Mouse (Mus musculus): ENCODE measurements at regions not wholly inside any gene's neighbourhood (a gene's known extent, or its start where the extent isn't known, plus 50 kb on each side); places are given as distances from the start of the nearest gene placed in this dataset.

DNA sequence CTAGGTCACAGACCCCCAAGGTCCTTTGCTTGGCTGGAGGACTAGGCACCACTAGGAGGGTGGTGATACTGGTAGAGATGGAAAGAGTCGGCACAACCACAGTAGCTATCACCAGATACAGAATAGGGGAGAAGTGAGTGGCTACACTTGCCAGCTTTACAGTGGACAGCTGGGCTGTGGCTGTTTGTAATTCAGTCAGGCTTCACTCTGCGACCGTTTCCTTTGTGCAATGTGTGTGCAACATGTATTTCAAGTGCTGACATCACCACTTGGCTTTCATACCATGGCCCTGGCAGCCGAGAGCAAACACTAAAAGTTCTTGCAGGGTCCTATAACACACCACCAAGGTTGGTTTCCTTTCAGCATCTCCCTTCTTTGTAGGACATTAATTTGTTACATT, 181.7 kb upstream of the Egln3 start:
- no peak for DNase-seq (ENCODE audit: low spot score in 2 of 2)

DNA sequence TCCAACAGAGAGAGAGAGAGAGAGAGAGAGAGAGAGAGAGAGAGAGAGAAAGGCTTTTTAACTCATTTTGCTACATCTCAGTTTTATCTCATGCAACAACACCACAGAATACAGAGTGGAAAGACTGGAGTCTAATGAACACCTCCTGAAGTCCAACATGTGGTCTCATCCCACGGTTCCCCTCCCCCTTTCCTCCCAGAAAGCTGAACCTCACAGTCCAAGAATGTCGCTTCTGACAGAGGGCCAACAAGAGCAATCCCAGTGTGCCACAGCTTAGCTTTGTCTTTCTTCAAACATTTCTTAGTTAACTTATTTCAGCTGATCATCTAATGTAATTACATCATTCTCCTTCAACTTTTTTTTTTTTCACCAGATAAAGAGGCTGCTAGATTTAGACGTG, 180.5 kb upstream of the Egln3 start:
- no peak for DNase-seq (ENCODE audit: low spot score in 2 of 2)

DNA sequence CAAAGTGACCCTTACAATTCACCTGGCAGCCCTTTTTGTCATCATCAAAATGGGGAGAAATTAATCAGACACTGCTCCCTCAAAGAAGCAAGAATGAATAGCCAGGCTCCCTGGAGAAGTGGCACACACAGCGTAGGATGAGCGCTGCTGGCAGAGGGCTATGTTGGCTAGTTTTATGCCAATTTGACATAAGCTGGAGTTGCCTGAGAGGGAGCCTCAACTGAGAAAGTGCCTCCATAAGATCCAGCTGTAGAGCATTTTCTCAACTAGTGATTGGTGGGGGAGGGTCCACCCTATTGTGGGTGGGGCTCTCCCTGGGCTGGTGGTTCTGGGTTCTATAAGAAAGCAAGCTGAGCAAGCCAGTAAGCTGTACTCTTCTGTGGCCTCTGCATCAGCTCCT, 179.3 kb upstream of the Egln3 start:
- no peak for DNase-seq (ENCODE audit: low spot score in 2 of 2)

DNA sequence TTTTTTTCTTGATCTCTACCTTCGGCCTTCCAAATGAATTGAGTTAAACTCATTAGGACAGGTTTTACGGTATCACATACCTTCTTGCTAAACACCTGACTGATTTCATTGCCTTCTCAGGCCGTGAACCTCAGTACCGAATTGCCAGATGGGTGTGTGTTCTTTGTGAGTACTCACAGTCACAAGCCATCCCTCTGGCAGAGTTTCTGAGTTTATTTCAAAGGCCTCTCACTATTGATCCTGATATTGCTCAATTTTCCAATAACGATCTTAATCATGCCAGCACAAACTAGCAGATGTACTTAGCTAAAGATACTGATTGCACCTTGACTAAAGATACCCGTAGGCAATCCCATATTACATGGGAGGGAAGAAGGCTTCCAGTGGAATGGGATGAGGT, 178.4 kb upstream of the Egln3 start:
- no peak for DNase-seq (ENCODE audit: low spot score in 2 of 2)

DNA sequence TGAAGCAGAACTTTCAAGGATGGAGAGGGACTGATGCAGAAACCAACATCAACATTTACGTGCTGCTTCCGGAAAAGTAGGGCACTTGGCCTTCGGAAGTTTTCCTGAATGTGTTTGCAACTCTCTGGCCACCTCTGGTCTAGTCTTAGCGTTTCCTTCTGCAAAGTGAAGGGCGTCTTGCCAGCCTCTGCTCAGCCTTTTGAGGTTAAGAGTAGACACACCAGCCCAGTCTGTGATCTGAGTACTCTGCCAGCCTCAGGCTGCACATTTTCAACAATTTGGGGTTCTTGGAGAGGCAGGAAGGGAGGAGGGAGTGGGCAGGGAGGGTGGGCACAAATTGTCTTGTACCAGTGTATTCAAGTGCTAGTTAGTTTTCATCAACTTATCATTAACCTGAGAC, 176.7 kb upstream of the Egln3 start:
- DNase-seq (ENCODE audit: low spot score in 2 of 2) = no peak

DNA sequence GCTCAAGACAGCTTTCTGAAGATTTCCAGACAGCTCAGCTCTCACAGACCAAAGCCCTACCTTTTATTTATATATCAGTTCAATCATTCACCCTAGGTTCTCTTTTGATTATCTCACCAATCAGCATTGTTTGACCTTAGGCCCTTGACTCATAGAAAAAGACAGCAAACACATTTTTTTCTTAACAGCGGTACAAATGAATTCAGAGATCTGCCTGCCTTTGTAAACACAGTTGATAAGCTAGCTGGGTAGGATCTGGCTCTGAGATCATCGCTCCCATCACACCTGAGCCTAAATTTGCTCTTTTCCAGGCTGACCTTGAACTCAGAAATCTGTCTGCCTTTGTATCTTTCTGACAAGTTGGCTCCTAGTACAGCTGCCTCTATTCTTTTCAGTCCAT, 174.9 kb upstream of the Egln3 start:
- DNase-seq (ENCODE audit: low spot score in 2 of 2) = no peak

DNA sequence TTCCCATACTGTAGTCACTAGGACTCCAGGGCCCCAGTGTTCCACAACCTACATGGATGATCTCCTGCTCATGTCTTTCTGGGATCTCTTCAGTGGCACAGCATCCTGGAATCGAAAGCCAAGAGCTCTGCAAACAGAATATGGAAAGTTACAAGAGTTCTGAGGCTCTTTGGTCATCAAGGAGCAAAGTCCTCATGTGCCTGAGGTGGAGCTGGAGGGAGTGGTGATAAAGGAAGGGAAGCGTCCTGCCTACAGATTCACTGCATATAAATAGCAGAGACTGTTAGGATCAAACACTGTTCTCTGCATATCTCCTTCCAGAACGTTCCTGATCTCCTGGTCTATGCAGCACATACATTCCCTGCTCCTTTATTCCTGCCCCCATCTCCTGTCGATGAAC, 170.4 kb upstream of the Egln3 start:
- no peak for DNase-seq (ENCODE audit: low spot score in 2 of 2)

DNA sequence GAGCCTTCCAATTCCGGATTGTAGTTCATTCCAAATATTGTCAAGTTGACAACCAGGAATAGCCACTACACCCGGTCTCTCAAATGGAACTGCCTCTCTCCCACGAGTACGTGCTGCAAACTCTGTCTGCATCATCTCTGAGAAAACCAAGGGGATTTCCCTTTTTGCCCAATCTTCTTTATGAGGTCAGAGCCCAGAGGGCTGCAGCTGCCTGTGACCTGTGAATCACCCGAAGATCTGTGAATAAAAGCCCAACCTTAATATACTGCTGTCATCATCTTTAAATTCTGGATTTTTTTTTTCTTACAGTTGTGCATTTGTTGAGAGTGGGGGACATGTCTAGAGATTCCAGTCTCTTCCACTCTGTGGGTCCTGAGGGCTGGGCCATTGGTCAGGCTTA, 165.6 kb upstream of the Egln3 start:
- no peak for DNase-seq (ENCODE audit: low spot score in 2 of 2)

DNA sequence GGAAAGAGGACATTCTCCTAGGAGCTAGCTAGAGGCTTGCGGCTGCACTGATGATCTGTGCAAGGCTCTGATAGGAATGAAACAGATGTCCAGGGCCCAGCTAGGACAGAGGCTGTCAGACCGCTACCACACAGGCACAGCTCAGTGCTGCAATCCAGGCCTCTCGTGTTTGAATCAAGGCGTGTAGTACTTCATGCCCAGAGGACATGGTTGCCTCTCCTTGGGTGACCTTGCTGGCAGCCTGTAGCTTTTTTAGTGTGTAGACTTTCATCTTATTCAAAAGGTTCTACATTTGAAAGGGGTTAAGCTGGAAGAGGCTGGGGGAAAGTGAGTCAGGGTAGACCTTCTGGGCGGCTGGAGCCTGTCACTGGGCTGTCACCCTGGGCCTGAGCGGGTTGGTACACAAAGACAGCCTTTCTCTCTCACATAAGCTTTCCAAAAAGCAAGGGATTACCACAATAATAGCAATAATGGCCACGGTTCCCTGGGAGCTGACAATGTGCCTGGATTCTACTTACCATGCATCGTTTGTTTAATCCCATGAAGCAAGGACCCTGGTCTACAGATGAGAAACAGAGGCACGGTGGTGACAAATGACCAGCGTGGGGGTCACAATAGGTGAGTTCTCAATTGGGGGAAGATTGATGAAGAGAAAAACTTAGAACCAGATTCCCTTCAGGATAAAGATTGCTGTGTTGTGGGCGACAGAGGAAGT, 160.9 kb upstream of the Egln3 start:
- no peak for DNase-seq (ENCODE audit: low spot score in 2 of 2)

DNA sequence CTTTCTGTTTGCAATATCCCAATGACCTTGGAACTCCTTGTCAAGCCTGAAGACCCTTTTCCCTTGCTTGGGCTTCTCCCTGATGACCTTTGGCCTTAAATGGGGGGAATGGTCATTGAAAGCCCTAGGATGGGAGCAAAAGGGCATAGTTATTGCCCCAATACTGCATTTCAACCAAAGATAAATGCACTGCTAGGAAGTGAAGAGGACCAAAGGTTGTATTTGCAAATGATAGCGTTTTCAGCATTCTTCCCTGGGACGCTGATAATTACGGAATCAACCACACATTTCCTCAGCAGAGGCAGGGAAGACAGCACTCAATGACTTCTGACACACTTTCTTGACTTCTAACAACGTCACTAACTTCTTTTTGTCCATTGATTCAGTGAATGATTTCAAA, 158.1 kb upstream of the Egln3 start:
- DNase-seq (ENCODE audit: low spot score in 2 of 2) = no peak

DNA sequence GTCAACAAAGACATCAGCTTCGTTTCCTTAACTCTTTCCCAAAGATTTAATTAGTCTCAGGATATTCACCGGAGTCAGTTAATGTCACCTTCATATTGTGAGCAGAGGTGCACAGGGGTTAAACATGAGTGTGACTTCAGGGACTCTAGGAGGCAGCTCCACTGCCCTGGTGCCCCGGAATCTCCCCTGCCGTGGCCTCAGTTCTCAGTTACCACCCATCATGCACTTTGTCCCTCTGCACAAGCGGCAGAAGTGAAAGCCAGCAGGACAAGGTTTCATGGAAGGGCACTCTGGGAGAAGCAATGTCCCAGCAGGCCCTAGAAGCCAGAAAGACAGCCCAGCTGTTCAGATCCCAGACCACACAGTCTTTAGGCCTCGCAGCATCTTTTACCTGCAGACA, 150.5 kb upstream of the Egln3 start:
- no peak for DNase-seq (ENCODE audit: low spot score in 2 of 2)

DNA sequence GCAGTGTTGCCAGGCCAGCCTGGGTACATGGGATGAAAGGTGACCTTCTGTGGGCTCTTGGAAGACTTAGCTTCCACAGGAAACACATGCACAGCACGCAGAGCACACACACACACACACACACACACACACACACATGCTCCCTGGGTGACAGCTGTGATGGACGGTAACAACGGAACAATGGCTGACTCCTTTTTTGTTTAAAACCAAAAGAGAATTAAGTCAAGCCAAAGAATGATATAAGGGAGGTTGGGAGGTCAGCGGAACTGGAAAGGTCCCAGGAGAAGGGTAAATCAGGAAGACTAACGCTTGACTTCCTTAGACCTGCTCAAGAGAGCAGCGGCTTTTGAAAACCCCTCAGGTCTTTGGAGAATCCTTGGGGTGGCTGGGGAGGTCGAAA, 150.0 kb upstream of the Egln3 start:
- DNase-seq (ENCODE audit: low spot score in 2 of 2) = no peak

DNA sequence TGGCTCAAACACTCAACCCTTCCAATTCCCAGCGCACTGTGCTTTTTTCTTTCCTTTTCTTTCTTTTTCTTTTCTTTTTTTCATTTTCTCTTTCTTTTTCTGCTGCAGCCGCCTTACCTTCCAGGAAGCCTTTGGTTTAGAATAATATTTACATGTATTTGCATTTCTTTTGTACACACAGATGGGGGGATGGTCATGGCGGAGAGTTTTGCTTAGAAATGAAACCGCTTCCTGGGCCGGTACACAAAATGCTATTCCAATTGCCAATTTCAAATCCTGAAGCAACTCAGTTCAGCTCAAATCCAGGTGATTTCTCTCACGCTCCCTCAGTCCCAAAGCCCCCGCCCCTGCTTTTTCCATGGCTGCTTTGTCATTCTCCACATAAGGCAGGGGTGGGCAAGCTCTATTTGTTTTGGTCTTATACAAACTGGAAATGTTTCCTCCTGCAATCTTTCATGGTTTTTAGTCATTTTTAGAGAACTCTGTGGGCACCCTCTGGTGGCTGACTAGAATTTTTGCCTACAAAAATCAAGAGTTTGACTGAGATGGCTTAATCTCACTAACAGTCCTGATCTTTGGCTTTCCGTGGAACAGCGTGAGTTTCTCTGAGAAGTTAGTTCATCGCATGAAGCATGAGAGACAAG, 149.4 kb upstream of the Egln3 start:
- DNase-seq (ENCODE audit: low spot score in 2 of 2) = no peak

DNA sequence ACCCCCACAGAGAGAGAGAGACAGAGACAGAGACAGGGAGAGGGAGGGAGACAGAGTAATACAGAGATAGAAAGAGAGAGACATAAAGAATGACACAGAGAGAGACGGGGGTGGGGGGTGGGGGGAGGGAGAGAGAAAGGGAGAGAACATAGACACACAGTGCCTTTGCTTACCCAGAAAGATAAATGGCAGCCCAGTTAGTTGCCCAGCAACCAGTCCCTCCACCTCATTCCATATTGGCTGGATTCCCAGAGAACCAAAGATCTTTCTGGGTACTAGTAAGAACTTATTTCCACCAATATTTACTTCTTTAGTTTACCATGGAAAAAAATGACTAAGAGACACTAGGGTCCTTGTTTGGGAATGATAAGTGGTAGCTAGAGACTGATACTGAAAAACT, 146.6 kb upstream of the Egln3 start:
- DNase-seq (ENCODE audit: low spot score in 2 of 2) = no peak

DNA sequence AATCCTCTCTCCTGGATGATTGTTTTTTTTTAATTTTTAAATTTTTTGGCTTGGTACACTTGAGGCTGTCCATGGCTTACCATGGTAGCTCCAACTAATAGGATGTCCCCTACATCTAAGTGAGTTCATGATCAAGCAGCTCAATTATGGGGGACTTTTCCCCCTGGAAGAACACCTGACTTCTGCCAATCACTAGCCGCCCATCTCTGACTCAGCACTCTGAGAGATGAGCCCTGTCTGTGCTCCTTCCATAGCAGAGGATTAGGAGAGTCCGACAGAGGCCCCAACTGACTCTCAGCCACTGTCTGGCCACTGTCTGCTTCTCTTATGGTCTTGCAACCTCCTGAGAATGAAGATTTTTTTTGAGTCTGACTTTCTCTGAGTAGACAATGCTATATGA, 145.7 kb upstream of the Egln3 start:
- DNase-seq (ENCODE audit: low spot score in 2 of 2) = no peak

DNA sequence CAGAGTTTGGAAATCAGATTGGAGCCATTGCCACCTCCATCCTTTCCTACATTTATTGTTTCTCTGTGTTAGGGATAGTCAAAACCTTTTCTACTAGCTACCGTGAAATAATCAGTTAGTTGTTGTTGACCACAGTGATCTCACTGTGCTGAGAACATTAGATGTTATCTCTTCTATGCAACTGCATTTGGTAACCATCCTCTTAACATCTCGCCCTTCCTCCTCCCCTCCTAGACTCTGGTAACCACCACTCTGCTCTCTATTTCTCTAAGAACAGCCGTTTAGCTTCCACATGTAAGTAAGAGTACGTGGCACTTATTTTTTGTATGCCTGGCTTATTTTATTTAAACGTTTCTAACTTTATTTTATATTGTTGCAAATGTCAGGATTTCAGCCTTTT, 139.8 kb upstream of the Egln3 start:
- no peak for DNase-seq (ENCODE audit: low spot score in 2 of 2)

DNA sequence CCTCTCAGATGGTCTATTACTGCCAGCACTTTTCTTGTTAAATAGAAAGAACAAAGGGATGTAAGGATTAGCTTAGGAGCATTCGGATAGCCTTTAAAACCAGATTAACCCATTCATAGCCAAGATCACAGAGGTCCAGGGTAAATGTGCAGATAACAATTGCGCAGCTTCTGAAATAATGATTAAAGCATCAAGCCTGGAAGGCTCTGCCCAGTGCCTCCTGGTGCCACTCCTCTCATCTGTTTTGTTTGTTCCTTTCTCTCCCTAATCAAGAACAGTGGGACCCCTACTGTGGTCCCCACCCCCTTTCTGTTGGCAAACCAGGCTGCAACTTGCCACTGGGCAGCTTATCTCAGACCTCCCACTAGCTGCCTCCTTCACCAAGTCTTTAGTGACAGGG, 131.8 kb upstream of the Egln3 start:
- DNase-seq (ENCODE audit: low spot score in 2 of 2) = no peak

DNA sequence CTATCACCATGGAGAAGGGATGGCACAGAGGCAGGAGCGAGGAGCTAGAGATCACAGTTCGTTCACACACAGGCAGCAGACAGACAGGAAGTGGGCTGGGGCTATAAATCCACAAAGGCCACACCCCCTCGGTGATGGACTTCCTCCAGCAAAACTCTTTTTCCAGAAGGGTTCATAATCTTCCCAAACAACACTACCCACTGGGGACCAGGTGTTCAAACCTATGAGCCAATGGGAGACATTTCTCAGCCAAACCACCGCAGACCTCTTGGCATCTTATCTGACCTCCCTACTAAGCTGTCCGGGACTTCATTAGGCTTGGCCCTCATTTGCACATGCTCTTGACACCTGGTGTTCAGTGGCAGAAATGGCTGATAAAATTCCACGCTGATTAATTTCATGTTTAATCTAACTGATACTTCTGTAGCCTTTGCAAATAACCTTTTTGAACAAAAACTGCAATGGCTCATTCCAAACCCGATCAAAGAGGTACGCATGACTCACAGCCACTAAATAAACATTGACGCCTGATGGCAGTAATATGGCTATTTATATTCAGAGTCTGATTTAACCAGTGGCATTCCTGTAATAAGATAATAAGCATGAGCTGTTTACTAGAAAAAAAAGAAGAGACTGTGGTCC, 131.0 kb upstream of the Egln3 start:
- no peak for DNase-seq (ENCODE audit: low spot score in 2 of 2)

DNA sequence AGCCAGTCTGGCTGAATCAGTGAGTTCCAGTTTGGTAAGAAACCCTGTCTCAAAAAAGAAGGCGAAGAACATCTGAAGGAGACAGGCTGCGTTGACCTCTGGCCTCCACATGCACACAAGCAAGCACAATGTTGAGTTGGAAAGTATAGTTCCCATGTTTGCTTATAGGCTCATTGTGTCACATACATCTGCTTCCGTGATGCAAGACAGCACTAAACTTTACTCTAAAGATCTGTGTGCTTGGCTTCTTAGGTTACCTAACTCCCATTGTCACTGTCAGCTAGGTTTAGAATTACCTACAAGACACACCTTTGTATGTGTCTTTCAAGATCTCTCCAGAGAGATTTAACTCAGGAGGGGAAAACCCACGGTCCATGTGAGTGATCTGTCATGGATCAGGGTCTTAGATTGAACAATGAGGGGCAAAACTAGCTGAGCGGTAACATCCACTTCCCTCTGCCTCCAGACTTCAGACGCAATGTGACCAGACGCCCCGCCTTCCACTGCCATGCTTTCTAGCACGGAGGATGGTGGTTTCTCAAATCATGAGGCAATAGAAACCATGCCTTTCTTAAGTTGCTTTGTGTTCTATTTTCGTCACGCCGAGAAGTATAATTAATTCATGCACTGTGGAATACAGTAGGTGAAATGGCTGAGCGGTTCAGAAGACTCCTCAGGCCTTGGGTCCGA, 130.1 kb upstream of the Egln3 start:
- DNase-seq (ENCODE audit: low spot score in 2 of 2) = no peak

DNA sequence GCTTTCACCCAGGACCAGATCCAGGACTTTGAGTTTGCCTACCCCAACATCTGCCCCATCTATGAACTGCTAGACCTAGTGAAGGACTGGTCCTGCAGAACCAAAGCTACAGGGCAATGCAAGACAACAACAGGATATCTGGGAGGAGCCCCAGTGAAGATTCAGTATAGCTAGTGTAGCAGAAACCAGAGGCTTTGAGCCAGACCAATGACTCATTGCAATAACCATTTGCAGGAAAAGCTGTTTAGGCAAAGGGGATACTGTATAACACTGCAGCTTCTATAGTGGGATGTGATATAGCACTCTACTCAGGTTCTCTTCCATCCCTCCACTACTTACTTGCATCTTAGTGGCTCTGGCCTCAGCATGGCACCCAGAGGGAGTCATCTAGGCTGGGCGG, 123.8 kb upstream of the Egln3 start:
- peak in 1 of 2 experiments; percentile 39 for DNase-seq (ENCODE audit: low spot score in 2 of 2)

DNA sequence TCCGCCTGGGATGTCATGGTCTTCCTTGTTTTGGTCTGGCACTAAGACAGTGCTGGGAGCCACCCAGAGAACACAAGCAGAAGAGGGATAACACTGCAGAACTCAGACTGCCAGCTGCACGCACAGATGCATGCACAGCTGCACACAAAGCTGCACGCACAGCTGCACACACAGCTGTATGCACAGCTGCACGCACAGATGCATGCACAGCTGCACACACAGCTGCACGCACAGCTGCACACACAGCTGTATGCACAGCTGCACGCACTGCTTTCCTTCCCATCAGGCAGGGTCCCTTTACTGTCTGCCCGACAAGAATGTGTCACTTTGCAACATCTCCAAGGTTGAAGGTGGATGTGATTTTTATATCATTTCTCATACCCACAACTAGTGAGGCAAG, 122.9 kb upstream of the Egln3 start:
- peak in 1 of 2 experiments; percentile 38 for DNase-seq (ENCODE audit: low spot score in 2 of 2)

DNA sequence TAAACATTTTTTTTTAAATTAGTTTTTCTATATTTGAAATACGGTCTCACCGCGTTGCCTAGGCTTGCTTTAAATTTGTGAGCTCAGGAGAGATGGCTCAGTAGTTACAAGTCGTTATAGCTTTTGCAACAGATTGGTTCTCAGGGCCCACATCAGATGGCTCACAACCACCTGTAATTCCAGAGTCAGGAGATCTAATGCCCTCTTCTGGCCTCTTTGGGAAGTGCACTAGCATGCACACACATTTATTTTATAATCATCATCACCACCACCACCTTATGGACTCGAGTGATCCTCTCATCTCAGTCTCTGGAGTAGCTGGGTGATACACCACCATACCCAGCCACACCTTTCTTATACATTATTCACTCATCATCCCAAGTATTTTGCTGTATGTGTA, 116.9 kb upstream of the Egln3 start:
- peak in 1 of 2 experiments; percentile 30 for DNase-seq (ENCODE audit: low spot score in 2 of 2)

DNA sequence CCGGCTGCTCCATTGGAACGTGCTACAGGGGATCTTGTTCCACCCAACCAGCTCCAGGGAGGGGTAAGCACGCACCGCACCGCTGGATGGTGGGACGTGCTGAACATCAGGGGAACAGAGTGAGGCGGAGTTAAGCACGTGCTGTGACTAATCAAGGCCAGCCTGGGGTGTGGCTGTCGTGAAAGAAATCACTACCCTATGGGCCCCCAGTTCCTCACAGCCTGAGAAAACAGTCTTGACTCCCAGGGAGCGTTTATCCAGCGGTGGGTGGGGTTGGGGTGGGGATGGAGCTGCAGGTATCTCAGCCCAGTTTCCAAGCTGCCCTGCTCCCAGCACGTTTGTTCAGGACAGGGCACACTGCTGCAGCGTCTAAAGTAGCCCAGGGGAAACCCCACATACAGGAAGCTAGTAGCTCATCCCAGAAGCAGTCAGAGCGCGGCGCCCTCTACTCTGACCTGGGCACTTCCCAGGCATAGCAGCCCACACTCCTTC, 113.4 kb upstream of the Egln3 start:
- DNase-seq (ENCODE audit: low spot score in 2 of 2) = peak in 1 of 2 experiments; percentile 56
